Mouse (Mus musculus): Measurements from ENCODE around the gene Ap2a1.

Ap2a1 gene

DNA sequence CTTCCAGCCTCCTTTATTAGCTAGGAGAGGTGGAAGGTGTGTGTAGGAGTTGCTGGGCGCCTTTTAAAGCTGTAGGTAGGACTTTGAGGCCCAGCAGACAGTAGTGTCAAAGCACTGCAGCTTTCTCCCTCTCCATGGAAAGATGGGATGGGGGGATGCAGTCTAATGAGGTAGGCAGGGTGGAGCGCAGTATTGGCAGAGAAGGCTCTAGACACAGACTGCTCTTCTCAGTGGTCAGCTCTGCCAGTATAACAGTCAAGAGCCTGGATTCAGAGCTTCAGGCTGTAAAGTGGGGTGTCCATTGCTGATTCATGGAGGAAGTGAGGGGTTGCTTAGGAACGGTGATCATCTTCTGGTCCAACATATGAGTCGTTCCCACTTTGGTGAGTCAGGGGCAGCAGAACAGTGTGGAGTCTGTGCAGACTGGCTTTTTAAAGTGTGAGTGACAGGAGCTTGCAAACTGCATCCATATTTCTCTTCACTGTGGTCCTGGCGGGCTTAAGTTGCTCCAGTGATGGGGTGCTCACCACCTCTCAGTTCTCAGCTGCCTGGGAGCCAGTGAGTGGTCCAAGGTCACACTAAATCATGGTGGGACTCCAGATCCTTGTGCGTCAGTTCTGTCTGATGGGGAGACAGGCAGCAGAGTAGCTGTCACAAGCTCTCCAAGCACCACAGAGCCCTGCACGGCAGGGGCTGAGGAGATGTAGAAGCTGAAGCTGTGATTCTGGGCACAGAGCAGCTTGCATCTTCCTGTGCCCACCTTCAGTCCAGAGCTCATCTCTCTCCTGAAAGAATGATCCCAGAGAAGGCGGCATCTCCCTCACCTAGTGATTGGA is 78.3 kb downstream of the Ap2a1 start:
- DNase-seq (ENCODE audit: extremely low spot score) = no peak

Measured in embryo, embryonic 9.5 days (tissue).